Mouse (Mus musculus) Muller cell, postnatal 12 days (primary cell): ENCODE data around the gene Clca3a1.
"Not testable (repeated sequence)": the region's sequence is repeated elsewhere in the genome, so short reads cannot be mapped to it uniquely, and the experiment has no call there.

Source experiments
- DNase-seq: peaks from one replicate; pipeline ENCODE4 v3.0.0-alpha.2; 2015; ENCODE audit errors: inconsistent ontology term

The Clca3a1 gene

DNA sequence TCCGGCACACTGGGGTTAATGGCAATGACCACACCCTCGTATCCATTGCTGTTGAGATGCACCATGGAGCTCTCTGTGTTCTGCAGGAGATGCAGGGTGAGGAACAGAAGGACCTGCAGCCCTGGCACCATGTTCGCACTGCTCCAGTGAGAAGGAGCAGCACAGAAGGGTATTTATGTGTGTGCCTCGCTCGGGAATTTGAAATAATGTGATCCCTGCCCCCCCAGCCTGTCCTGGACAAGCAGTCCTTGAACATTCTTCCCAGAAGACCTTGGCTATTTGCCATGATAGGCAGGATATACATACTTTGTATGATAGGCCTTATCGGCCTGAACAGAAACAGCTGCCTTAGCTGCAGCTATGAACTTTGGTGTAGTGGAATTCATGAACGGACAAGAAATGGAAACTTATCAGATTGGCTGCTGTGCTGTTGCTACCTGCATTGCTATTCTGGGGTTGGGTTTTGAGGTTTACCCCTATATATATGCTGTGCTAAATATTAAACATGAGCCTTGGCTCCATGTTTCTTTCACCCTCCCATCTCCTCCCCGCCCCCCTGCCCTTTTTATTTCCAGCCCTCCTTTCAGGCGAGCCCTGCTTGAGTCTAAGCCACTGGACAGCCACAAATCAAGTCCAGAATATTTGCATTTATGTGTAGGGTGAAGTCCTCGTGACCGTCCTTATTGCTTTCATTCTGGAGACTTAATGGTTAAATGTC is at the start of gene Clca3a1:
TSS of gene Clca3a1 (minus strand) at position 386 of the 718 bp plus-strand sequence.
- no peak for DNase-seq

DNA sequence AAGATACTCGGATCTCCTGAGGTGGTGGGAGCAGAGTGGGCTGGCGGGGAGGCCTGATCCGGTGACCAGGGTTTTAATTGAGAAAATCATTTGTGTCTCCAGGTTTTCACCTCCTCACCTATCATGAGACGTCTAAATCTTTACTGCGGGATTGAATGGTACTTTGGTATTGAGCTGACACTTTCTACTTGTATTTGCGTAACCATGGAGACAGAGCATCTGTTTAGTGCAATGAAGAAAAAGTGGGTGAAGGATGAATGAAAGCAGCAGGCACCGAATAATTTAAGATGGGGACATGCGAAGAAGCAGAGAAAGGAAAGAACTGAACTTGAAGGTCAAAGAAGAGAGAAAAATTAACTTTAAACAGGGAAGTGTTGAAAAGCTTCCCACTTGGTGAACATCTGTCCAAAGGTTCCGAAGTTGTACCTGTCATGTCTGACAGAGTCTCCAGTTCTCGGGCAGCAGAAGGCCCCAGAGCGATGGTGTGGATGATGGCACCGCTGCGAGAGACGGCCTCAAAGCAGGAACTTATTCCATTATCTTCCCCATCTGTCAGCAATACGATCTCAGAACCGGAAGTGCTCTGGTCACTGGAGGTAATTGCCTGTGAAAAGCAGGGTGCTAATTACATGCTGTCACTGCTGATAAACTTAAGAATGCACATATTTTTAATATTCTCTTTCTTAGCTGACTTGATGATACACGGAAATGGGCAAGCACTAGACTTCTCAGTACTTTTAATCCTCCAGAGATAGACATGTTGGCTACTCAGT is 47.6 kb upstream of the Clca3a1 start:
- DNase-seq = not testable (repeated sequence)

DNA sequence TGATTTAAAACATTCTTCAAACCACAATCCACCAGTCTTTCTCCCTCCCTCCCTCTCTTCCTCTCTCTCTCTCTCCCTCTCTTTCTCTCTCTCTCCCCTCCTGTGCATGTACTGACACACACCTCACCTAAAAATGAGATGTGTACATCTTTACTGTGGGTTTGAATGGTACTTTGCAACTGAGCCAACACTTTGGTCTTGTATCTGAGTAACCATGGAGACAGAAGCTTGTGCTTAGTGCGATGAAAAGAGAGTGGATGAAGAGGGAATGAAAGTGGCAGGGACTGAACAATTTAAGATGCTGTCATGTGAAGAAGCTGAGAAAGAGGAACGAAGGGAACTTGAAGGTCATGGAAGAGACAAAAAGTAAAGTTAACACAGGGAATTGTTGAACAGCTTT is 45.8 kb upstream of the Clca3a1 start:
- DNase-seq = not testable (repeated sequence)

DNA sequence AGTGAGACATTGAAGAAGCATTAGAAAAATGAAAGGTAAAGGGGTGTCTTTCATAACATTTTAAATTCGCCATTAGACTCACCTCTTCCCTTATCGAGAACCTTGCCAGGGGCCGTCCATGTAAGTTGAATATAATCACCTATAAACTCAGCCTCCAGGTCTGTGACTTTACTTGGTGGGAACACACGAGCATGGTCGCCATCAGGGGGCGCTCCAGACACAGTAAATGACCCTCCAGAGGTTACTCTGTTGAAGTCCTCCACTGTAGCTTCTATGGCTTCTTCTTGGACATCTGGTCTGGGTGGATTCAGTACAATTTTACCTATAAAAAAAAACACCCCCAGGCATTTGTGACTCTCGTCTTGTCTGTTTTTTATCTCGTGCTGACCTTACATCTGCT is 41.1 kb upstream of the Clca3a1 start:
- peak; percentile 31 for DNase-seq

DNA sequence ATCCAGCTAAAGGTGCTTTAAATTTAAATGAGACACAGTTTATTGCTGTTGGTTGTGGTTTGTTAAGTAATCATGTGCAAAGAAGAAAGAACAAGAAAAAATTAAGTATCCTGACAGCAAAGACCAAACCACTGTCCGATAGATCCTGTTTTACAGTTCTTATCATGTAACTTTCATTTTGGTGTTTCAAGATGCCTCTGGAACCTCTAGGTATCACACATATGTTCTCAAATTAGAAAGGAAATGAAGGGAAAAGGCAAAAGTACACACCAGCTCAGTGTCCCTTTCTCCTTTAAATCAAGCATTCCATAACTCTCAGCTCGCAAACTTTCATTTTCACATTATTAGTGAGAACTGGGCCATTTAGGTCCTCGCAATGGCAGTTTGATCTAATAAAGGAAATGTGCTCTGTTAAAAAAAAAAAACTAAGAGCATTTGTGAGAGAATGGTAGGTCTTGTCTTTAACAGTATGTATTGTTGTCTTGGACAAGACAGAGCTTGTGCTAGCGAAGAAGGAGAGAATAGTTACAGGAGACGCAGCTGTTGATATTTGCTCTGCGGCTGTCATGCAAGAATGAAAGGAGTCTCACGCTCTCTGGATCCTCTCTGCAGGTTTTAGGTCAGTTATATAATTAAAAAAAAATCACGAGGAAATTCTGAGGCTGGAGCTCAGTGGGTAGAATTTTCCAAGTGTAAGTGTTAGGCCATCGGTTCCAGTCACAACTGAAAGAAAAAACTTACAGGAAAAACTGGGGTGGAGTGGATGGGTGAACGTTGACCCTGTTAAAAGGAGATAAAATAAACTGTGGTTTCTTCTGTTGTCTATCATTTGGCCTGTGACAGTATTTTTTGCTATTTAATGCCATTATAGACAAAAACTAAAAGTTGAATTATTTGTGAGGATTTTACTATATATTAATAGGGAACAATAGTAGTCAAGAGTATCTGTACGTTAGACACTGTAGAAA is 24.7 kb upstream of the Clca3a1 start:
- DNase-seq = peak; percentile 14

DNA sequence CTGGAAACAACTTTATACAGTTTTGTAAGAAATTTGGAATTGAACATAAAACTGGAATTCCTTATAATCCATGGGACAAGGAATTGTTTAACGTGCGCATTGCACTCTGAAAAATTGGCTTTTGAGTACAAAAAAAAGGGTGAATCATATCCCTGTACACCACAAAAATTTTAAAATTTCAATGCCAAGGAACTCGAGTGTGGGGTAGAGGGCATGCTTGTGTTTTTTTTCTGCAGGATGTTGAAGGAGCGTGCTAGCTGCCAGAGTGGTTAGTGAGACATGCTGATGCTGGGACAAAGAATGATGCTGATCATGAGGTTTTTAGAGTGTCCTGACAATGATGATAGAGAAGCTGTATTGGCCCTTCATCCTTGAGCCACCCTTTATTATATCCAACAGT is 4.4 kb upstream of the Clca3a1 start:
- DNase-seq = peak; percentile 66

DNA sequence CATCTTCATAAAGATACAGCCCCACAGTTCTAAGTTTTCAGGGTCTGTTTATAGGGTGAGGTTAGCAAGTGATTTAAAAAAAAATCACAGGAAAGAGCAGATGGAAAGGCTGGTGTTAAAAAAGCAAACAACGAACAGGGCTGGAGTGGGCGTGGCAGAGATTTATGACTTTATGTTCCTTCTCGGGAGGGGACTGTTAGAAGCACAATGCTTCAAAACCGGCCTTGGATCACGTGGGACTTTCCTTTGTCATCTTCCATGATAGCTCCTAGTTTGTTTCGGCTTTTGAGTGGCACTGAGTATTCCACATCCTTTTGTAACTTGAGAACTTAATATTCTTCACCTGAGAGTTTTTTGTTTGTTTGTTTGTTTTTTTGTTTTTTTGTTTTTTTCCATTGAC is 677 bp upstream of the Clca3a1 start:
- no peak for DNase-seq

DNA sequence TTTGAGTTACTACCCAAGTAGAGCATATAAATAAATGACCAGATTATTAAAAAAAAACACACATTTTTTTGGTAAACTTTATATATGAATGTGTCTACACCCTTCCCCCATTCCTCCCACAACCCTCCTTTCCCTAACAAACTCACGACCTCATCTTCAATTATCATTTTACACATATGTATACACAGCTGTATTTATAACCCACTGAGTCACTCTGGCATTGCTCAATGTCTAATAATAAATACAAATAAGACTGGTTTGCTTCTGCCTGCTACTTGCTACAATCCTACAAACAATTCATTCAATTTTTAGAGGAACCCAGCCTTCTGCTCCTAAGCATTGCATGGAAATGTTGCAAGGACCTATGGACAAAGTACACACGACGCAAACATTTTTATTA is 1.1 kb downstream of the Clca3a1 start:
- no peak for DNase-seq

DNA sequence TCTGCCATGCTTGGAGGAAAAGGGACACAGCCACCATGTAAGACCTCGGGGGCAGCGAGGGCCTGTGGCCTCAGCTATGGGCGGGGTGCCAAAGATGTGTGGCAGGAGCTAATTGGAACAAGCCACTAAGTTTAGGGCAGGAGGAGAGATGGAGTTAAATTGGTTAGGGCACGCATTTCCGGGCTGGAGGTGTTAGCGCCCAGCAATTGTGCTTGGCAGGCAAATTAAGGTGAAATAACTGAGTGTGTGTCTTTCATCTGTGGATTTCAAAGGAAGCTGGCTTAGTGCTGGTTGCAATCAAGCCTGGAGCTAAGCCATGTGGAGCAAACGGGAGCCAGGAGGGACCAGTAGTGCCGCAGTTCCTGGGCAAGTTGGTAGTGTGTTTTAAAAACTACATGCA is 4.7 kb downstream of the Clca3a1 start:
- DNase-seq = peak; percentile 22

DNA sequence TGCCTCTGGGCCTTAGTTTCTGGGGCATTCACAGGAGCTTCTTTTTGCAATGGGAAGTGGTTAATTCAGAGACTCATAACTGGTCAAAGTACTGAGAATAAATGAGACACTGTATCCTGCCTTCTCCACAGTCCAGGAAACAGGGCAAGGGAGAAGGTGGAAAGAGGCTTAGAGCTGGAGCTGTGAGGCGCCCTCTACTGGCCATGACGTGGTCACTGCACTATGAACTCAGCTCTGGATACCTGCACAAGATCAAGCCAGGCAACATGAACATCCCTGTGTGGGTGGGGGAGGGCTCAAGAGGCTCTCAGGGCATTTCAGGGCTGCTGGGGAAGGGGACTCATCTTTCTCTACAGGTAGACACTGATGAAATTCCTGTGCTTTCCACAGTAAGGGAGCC is 7.7 kb downstream of the Clca3a1 start:
- no peak for DNase-seq

DNA sequence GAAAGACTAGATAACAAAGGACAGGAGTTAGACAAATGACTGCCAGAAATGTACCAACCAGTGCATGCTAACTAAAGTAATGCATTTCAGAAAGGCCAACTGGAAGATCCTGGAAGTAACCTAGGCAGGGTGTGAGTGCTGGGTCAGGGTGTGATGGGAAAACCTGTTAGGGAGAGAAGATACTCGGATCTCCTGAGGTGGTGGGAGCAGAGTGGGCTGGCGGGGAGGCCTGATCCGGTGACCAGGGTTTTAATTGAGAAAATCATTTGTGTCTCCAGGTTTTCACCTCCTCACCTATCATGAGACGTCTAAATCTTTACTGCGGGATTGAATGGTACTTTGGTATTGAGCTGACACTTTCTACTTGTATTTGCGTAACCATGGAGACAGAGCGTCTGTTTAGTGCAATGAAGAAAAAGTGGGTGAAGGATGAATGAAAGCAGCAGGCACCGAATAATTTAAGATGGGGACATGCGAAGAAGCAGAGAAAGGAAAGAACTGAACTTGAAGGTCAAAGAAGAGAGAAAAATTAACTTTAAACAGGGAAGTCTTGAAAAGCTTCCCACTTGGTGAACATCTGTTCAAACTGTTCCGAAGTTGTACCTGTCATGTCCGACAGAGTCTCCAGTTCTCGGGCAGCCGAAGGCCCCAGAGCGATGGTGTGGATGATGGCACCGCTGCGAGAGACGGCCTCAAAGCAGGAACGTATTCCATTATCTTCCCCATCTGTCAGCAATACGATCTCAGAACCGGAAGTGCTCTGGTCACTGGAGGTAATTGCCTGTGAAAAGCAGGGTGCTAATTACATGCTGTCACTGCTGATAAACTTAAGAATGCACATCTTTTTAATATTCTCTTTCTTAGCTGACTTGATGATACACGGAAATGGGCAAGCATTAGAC is 11.5 kb downstream of the Clca3a1 start:
- DNase-seq = not testable (repeated sequence)

DNA sequence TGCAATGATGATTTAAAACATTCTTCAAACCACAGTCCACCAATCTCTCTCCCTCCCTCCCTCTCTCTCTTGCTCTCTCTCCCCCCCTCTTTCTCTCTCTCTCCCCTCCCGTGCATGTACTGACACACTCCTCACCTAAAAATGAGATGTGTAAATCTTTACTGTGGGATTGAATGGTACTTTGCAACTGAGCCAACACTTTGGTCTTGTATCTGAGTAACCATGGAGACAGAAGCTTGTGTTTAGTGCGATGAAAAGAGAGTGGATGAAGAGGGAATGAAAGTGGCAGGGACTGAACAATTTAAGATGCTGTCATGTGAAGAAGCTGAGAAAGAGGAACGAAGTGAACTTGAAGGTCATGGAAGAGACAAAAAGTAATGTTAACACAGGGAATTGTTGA is 13.1 kb downstream of the Clca3a1 start:
- not testable (repeated sequence) for DNase-seq

DNA sequence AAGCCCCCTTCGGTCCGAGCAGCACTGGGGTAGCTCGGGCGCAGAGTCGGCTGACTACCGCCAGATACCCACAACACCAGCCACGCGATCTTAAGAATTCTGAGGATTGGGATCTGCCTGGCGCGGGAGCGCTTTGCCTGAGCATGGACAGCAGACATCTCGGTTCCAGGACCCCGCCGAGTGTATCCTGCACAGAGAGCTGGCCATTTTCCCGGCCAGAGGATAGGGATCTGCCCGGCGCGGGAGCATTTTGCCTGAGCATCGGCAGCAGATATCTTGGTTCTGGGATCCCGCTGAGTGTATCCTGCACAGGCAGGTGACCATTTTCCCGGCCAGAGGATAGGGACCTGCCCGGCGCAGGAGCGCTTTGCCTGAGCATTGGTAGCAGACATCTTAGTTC is 22.4 kb downstream of the Clca3a1 start:
- not testable (repeated sequence) for DNase-seq

DNA sequence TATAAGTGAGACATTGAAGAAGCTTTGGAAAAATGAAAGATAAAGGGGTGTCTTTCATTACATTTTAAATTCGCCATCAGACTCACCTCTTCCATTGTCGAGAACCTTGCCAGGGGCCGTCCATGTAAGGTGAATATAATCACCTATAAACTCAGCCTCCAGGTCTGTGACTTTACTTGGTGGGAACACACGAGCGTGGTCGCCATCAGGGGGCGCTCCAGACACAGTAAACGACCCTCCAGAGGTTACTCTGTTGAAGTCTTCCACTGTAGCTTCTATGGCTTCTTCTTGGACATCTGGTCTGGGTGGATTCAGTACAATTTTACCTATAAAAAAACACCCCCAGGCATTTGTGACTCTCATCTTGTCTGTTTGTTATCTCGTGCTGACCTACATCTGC is 23.9 kb downstream of the Clca3a1 start:
- no peak for DNase-seq

DNA sequence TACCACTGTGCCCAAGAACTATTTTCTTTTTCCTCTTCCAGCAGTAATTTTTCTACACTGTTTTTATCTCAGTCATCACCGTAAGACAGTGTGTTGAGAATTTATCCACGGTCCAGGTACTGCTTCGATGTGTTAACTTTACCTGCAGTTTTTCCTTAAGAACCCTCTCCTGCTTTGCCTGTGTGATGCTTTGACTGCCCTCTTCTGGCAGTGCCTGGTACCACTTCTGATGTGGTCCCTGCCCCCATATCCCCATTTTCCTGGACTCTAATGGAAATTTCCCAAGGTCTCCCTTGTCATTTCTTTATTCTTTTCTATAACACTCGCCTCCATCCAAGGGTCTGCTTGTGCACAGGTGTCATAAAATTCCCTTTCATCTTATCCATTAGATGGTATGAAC is 37.3 kb downstream of the Clca3a1 start:
- no peak for DNase-seq

DNA sequence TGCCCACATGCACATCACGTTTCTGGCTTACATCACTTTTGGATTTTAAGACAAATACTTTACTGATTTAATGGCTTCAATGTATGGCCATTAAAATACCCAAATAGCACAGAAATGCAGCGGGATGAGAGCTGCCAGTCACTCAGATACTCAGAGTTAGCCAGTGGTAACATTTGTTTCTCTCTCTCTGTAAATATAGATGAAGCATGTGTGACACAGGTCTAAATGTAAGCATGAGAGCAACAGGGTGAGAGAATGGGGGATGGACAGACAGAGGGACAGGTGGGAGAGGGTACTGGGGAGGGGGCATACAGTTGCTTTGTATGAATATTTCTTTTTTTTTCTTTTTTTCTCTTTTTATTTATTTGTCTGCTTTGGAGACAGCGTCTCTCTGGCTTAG is 38.2 kb downstream of the Clca3a1 start:
- not testable (repeated sequence) for DNase-seq

DNA sequence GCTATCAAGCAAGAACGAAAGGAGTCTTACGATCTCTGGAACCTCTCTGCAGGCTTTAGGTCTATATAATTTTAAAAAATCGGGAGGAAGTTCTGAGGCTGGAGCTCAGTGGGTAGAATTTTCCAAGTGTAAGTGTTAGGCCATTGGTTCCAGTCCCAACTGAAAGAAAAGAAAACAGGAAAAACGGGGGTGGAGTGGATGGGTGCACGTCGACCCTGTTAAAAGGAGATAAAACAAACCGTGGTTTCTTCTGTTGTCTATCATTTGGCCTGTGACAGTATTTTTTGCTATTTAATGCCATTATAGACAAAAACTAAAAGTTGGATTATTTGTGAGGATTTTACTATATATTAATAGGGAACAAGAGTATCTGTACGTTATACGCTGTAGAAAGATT is 38.9 kb downstream of the Clca3a1 start:
- no peak for DNase-seq

DNA sequence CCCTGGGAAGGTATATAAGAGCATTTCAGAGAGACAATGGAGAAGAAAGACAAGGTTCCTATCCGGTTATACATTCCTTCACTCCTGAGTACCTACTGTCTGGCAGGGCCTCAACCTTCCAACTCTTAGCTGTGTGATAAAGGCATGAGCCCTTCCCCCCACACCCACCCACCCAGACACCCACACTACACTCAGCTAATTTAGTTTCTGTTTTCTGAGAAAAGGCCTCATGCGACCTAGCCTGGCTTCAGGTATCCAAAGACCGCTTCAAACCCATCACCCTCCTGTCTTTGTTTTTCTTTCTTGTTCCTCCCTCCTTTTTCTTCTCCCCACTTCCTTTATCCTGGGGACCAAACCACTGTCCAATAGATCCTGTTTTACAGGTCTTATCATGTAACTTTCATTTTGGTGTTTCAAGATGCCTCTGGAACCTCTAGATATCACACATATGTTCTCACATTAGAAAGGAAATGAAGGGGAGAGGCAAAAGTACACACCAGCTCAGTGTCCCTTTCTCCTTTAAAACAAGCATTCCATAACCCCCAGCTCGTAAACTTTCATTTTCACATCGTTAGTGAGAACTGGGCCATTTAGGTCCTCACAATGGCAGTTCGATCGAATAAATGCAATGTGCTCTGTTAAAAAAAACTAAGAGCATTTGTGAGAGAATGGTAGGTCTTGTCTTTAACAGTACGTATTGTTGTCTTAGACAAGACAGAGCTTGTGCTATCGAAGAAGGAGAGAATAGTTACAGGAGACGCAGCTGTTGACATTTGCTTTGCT is 39.5 kb downstream of the Clca3a1 start:
- peak; percentile 40 for DNase-seq

DNA sequence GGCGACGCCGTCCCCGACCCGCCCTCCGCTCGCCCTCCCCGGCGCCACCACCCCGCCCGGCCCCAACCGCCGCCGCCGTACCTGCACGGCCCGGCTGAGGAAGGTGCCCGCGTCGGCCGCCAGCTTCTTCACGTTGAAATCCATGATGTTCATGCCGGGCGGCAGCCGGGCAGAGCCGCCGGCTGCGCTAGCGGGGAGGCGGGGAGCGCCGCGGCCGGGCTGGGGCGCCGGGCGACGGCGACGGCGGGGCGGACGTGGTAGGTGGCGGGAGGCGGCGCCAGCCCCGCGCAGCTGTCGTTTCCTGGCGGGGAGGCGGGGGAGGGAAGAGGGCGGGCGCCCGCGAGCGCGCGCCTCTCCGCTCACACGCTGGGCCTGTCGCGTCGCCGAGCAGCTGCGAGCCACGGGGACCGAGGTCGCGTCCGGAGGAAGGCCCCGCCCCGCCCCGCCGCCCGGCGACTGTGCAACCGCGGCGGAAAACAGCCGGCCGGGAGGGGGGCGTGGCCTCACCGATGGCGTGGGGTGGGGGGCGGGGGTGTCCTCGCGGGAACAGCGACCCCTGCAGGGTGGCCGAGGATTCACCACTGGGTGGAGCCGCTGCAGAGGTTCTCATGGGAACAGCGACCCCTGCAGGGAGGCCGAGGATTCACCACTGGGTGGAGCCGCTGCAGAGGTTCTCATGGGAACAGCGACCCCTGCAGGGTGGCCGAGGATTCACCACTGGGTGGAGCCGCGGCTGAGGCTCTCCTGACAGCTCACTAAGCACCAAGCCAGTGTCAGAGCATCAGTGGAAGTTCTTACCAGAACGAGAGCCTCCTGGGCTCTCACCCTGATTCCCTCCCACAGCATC is 40.7 kb downstream of the Clca3a1 start, which contains the start of gene Sh3glb1:
TSS of gene Sh3glb1 (minus strand) at position 435 of the 847 bp plus-strand sequence.
- DNase-seq = peak; percentile 95
